In genomic region chr19:47122802-47123201, GRCm38 (mm10) we compare ENCODE assay signal across 8 mouse cellular contexts. TPM values are rescaled to one million over a fixed set of nuclear protein-coding genes. Genes with fewer than 3 reads are reported as not detected.
DNase-seq lines count a peak whose midpoint lies in the region; ATAC-seq and TF ChIP-seq lines count a peak whose summit lies in the region.

No protein-coding gene starts in this region.

- H3K4me2 ChIP-seq in forebrain, postnatal 0 days (ENCODE audit: low read depth), result no peak overlapping the region
- no peak overlapping the region for H3K4me2 ChIP-seq in neural tube, embryonic 15.5 days

- no peaks in the 10 kb centered on the region for H3K27me3 ChIP-seq in forebrain, postnatal 0 days (ENCODE audit: insufficient read depth, low read length)
- H3K27me3 ChIP-seq in forebrain, embryonic 10.5 days (ENCODE audit: poor library complexity, severe bottlenecking), result no peaks in the 10 kb centered on the region
- H3K27me3 ChIP-seq in neural tube, embryonic 15.5 days (replicated peaks), result no peaks in the 10 kb centered on the region
- no peaks in the 10 kb centered on the region for H3K27me3 ChIP-seq in embryonic facial prominence, embryonic 10.5 days (replicated peaks; ENCODE audit: low read depth, poor library complexity, severe bottlenecking)
- H3K27me3 ChIP-seq in small intestine, adult 2 months (ENCODE audit: control insufficient read depth, insufficient read depth, low read length), result no peaks in the 10 kb centered on the region

- DNase-seq in forebrain, postnatal 0 days, result peak; percentile 62
- DNase-seq in forebrain, embryonic 10.5 days (ENCODE audit: extremely low spot score, low spot score), result no peak
- DNase-seq in neural tube, embryonic 10.5 days (ENCODE audit: extremely low spot score, low spot score), result peak; percentile 41
- peak; percentile 53 for DNase-seq in embryonic facial prominence, embryonic 10.5 days (ENCODE audit: low spot score)
- no peak for DNase-seq in layer of hippocampus, postnatal 36 days
- no peak for DNase-seq in right cerebral cortex, adult 18-20 months

- H3K9me3 ChIP-seq in forebrain, postnatal 0 days (ENCODE audit: low read length), result no peaks in the 10 kb centered on the region
- no peaks in the 10 kb centered on the region for H3K9me3 ChIP-seq in forebrain, embryonic 10.5 days
- no peaks in the 10 kb centered on the region for H3K9me3 ChIP-seq in neural tube, embryonic 15.5 days (replicated peaks)
- no peaks in the 10 kb centered on the region for H3K9me3 ChIP-seq in embryonic facial prominence, embryonic 10.5 days

- H3K9ac ChIP-seq in forebrain, postnatal 0 days, result no peak overlapping the region
- no peak overlapping the region for H3K9ac ChIP-seq in neural tube, embryonic 15.5 days (replicated peaks)

- no peak overlapping the region for H3K27ac ChIP-seq in forebrain, postnatal 0 days (ENCODE audit: low read depth, low read length)
- H3K27ac ChIP-seq in forebrain, embryonic 10.5 days, result no peak overlapping the region
- no peak overlapping the region for H3K27ac ChIP-seq in neural tube, embryonic 15.5 days (replicated peaks)
- H3K27ac ChIP-seq in embryonic facial prominence, embryonic 10.5 days (replicated peaks), result no peak overlapping the region
- no peak overlapping the region for H3K27ac ChIP-seq in small intestine, adult 2 months (ENCODE audit: insufficient read depth, low read depth, low read length)

- H3K4me1 ChIP-seq in forebrain, postnatal 0 days (ENCODE audit: insufficient read depth), result no peaks in the 10 kb centered on the region
- no peaks in the 10 kb centered on the region for H3K4me1 ChIP-seq in forebrain, embryonic 10.5 days
- no peaks in the 10 kb centered on the region for H3K4me1 ChIP-seq in neural tube, embryonic 15.5 days
- H3K4me1 ChIP-seq in embryonic facial prominence, embryonic 10.5 days, result no peaks in the 10 kb centered on the region
- no peaks in the 10 kb centered on the region for H3K4me1 ChIP-seq in small intestine, adult 2 months (ENCODE audit: control insufficient read depth, insufficient read depth, insufficient read length, low read length)

- ATAC-seq in forebrain, postnatal 0 days, result no peak
- no peak for ATAC-seq in neural tube, embryonic 15.5 days (ENCODE audit: low FRiP score)

- TF ChIP-seq POLR2A in small intestine, adult 2 months (IDR thresholded peaks at IDR 0.05; ENCODE audit: low read depth, low read length), result no peak

- H3K36me3 ChIP-seq in forebrain, postnatal 0 days (ENCODE audit: insufficient read depth), result peaks cover 55% of the 10 kb centered on the region
- peaks cover 93% of the 10 kb centered on the region for H3K36me3 ChIP-seq in forebrain, embryonic 10.5 days (replicated peaks)
- H3K36me3 ChIP-seq in neural tube, embryonic 15.5 days, result peaks cover 73% of the 10 kb centered on the region
- peaks cover 92% of the 10 kb centered on the region for H3K36me3 ChIP-seq in embryonic facial prominence, embryonic 10.5 days (replicated peaks)
- peaks cover 45% of the 10 kb centered on the region for H3K36me3 ChIP-seq in small intestine, adult 2 months (ENCODE audit: control insufficient read depth, insufficient read depth, low read length)

- H3K4me3 ChIP-seq in forebrain, postnatal 0 days (ENCODE audit: low read depth, low read length), result no peak overlapping the region
- no peak overlapping the region for H3K4me3 ChIP-seq in forebrain, embryonic 10.5 days
- H3K4me3 ChIP-seq in neural tube, embryonic 15.5 days (replicated peaks), result no peak overlapping the region
- no peak overlapping the region for H3K4me3 ChIP-seq in embryonic facial prominence, embryonic 10.5 days
- no peak overlapping the region for H3K4me3 ChIP-seq in small intestine, adult 2 months (ENCODE audit: low read depth, low read length)

- TF ChIP-seq CTCF in forebrain, postnatal 0 days (IDR thresholded peaks at IDR 0.05; ENCODE audit: low read depth), result peak; percentile 68
- TF ChIP-seq CTCF in small intestine, adult 2 months (IDR thresholded peaks at IDR 0.05; ENCODE audit: extremely low read depth, insufficient read length, insufficient replicate concordance, low read depth, low read length), result peak; percentile 77; the same call in 1 of the 2 replicates

- WGBS in forebrain, postnatal 0 days, result 28% methylated on average over 2 of the region's 2 CpGs
- 24% methylated on average over 2 of the region's 2 CpGs for WGBS in forebrain, embryonic 10.5 days
- WGBS in neural tube, embryonic 15.5 days, result 27% methylated on average over 2 of the region's 2 CpGs
- WGBS in embryonic facial prominence, embryonic 10.5 days, result 25% methylated on average over 2 of the region's 2 CpGs
- WGBS in small intestine, adult 2 months, result 24% methylated on average over 2 of the region's 2 CpGs

RNA-seq across cellular contexts. Expression of gene Calhm2, which starts 15.3 kb away (rescaled TPM):
- total RNA-seq in forebrain, postnatal 0 days (2014; rRNA removed), result 1.1 and 2.9 TPM in 2 replicates
- 0.62 and 0.80 TPM in 2 replicates for polyA plus RNA-seq in forebrain, postnatal 0 days (2015; fragmentation: Nextera tagmentation; extraction: Ambion mirVana)
- 1.8 and 1.9 TPM in 2 replicates for polyA plus RNA-seq in forebrain, embryonic 10.5 days (2016; fragmentation: Nextera tagmentation; extraction: Ambion mirVana)
- polyA plus RNA-seq in neural tube, embryonic 15.5 days (2015; fragmentation: Nextera tagmentation; extraction: Ambion mirVana), result 1.3 and 3.0 TPM in 2 replicates
- polyA plus RNA-seq in embryonic facial prominence, embryonic 10.5 days (2016; fragmentation: Nextera tagmentation; extraction: Ambion mirVana), result 2.8 TPM in 2 replicates
- polyA plus RNA-seq in small intestine, adult 2 months (2012; rRNA removed), result 3.6 and 6.1 TPM in 2 replicates
- total RNA-seq in layer of hippocampus, postnatal 36 days (2021), result 1 to 10 TPM; 4.0 to 4.2 TPM

RNA-seq across cellular contexts. Expression of gene Calhm1, which starts 21.3 kb away (rescaled TPM):
- not detected in 2 replicates for total RNA-seq in forebrain, postnatal 0 days (2014; rRNA removed)
- not detected in 2 replicates for polyA plus RNA-seq in forebrain, postnatal 0 days (2015; fragmentation: Nextera tagmentation; extraction: Ambion mirVana)
- polyA plus RNA-seq in forebrain, embryonic 10.5 days (2016; fragmentation: Nextera tagmentation; extraction: Ambion mirVana), result not detected in 2 replicates
- not detected in 2 replicates for polyA plus RNA-seq in neural tube, embryonic 15.5 days (2015; fragmentation: Nextera tagmentation; extraction: Ambion mirVana)
- not detected in 2 replicates for polyA plus RNA-seq in embryonic facial prominence, embryonic 10.5 days (2016; fragmentation: Nextera tagmentation; extraction: Ambion mirVana)
- not detected in 2 replicates for polyA plus RNA-seq in small intestine, adult 2 months (2012; rRNA removed)
- not detected for total RNA-seq in layer of hippocampus, postnatal 36 days (2021)

RNA-seq across cellular contexts. Expression of gene Pdcd11, which starts 32.2 kb away (rescaled TPM):
- 12.5 and 17.2 TPM in 2 replicates for total RNA-seq in forebrain, postnatal 0 days (2014; rRNA removed)
- 3.1 and 3.8 TPM in 2 replicates for polyA plus RNA-seq in forebrain, postnatal 0 days (2015; fragmentation: Nextera tagmentation; extraction: Ambion mirVana)
- 14.5 and 15.0 TPM in 2 replicates for polyA plus RNA-seq in forebrain, embryonic 10.5 days (2016; fragmentation: Nextera tagmentation; extraction: Ambion mirVana)
- 4.8 and 5.7 TPM in 2 replicates for polyA plus RNA-seq in neural tube, embryonic 15.5 days (2015; fragmentation: Nextera tagmentation; extraction: Ambion mirVana)
- polyA plus RNA-seq in embryonic facial prominence, embryonic 10.5 days (2016; fragmentation: Nextera tagmentation; extraction: Ambion mirVana), result 14.6 TPM in 2 replicates
- polyA plus RNA-seq in small intestine, adult 2 months (2012; rRNA removed), result 2.8 and 4.3 TPM in 2 replicates
- 10 to 100 TPM; 17.4 to 18.9 TPM for total RNA-seq in layer of hippocampus, postnatal 36 days (2021)

RNA-seq across cellular contexts. Expression of gene Usmg5, which starts 32.4 kb away (rescaled TPM):
- 734 and 873 TPM in 2 replicates for total RNA-seq in forebrain, postnatal 0 days (2014; rRNA removed)
- 1,990 and 2,687 TPM in 2 replicates for polyA plus RNA-seq in forebrain, postnatal 0 days (2015; fragmentation: Nextera tagmentation; extraction: Ambion mirVana)
- 1,021 and 1,042 TPM in 2 replicates for polyA plus RNA-seq in forebrain, embryonic 10.5 days (2016; fragmentation: Nextera tagmentation; extraction: Ambion mirVana)
- polyA plus RNA-seq in neural tube, embryonic 15.5 days (2015; fragmentation: Nextera tagmentation; extraction: Ambion mirVana), result 1,500 and 1,925 TPM in 2 replicates
- 1,163 and 1,191 TPM in 2 replicates for polyA plus RNA-seq in embryonic facial prominence, embryonic 10.5 days (2016; fragmentation: Nextera tagmentation; extraction: Ambion mirVana)
- 17.8 and 34.7 TPM in 2 replicates for polyA plus RNA-seq in small intestine, adult 2 months (2012; rRNA removed)
- total RNA-seq in layer of hippocampus, postnatal 36 days (2021), result 100 to 1,000 TPM; 819 to 918 TPM

RNA-seq across cellular contexts. Expression of gene Calhm3, which starts 34.8 kb away (rescaled TPM):
- not detected in 2 replicates for total RNA-seq in forebrain, postnatal 0 days (2014; rRNA removed)
- polyA plus RNA-seq in forebrain, postnatal 0 days (2015; fragmentation: Nextera tagmentation; extraction: Ambion mirVana), result 0.19 TPM in 1 of 2 replicates, not detected in the other
- not detected in 2 replicates for polyA plus RNA-seq in forebrain, embryonic 10.5 days (2016; fragmentation: Nextera tagmentation; extraction: Ambion mirVana)
- polyA plus RNA-seq in neural tube, embryonic 15.5 days (2015; fragmentation: Nextera tagmentation; extraction: Ambion mirVana), result 0.18 TPM in 1 of 2 replicates, not detected in the other
- polyA plus RNA-seq in embryonic facial prominence, embryonic 10.5 days (2016; fragmentation: Nextera tagmentation; extraction: Ambion mirVana), result not detected in 2 replicates
- polyA plus RNA-seq in small intestine, adult 2 months (2012; rRNA removed), result 0.27 TPM in 1 of 2 replicates, not detected in the other
- not detected for total RNA-seq in layer of hippocampus, postnatal 36 days (2021)

Comparison
In these comparisons a context has a peak if more than half of its experiments do, and no peak if none do; other contexts are left out.
1. DNase-seq: peak in forebrain, postnatal 0 days (single experiment), neural tube, embryonic 10.5 days (single experiment) and embryonic facial prominence, embryonic 10.5 days (single experiment); none in forebrain, embryonic 10.5 days (single experiment), layer of hippocampus, postnatal 36 days (0 of 2) and right cerebral cortex, adult 18-20 months (single experiment).